ENCODE assay signal across 8 mouse cellular contexts in the genomic region with DNA sequence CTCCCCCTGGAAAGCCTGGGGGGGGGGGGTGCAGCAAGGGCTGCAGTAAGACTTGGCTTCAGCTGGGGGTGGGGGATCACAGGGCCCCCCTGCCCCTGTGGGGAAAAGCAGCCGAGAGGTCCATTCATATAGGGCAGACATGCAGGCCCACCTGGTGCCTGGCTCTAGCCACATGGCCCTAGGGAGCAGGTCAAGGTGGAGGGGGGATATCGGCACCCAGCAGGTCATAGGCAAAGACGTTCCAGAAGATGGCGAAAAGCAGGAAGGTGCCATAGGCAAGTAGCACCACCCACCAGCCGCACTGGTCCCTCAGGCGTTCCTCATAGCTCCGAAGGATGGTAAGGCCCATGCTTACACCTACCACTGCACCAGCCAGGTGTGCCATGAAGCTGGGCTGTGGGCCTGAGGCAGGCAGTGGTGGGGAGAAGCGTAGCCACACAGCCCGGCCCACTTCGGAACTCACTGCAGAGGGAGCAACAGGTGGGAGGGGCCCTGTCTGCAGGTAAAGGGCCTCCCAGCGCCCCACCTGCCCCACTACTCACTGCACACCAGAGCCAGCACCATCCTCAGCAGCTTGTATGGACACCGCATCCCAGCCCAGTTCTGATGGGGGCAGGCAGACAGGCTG. TPM values are rescaled to one million over a fixed set of nuclear protein-coding genes. Genes with fewer than 3 reads are reported as not detected.
A peak's percentile ranks its signal among the peaks of the same experiment; 100 is the strongest.
DNase-seq lines count a peak whose midpoint lies in the region; ATAC-seq and TF ChIP-seq lines count a peak whose summit lies in the region.
"Had no signal": no experiment of that assay in that cellular context is flagged by ENCODE, and none has a peak within 500 bp of the region (broad histone marks: within the 10 kb centered on the region; RNA-seq: fewer than 3 reads in every experiment).

No protein-coding gene starts in this region.

- H3K27ac ChIP-seq in lung, embryonic 15.5 days = 0 out of 2 replicates have a peak overlapping the region, but pooled peaks have one; percentile 98
- no peak overlapping the region for H3K27ac ChIP-seq in forebrain, postnatal 0 days (ENCODE audit: low read depth, low read length)
- H3K27ac ChIP-seq in limb, embryonic 15.5 days = peak overlapping the region; percentile 97
- peak overlapping the region; percentile 99 for H3K27ac ChIP-seq in stomach, embryonic 16.5 days (ENCODE audit: low read length)
- no peak overlapping the region for H3K27ac ChIP-seq in thymus, adult 2 months (ENCODE audit: control insufficient read depth, insufficient read depth, low read length)

- no peaks in the 10 kb centered on the region for H3K27me3 ChIP-seq in lung, embryonic 15.5 days
- H3K27me3 ChIP-seq in forebrain, postnatal 0 days (ENCODE audit: insufficient read depth, low read length) = no peaks in the 10 kb centered on the region
- H3K27me3 ChIP-seq in limb, embryonic 15.5 days = no peaks in the 10 kb centered on the region
- H3K27me3 ChIP-seq in stomach, embryonic 16.5 days (ENCODE audit: control insufficient read depth, insufficient read depth, low read length) = no peaks in the 10 kb centered on the region
- no peaks in the 10 kb centered on the region for H3K27me3 ChIP-seq in thymus, adult 2 months (ENCODE audit: control insufficient read depth, insufficient read depth, low read length)

- peak overlapping the region; percentile 88 for H3K4me2 ChIP-seq in lung, embryonic 15.5 days
- H3K4me2 ChIP-seq in forebrain, postnatal 0 days (ENCODE audit: low read depth) = peak overlapping the region; percentile 89
- H3K4me2 ChIP-seq in limb, embryonic 15.5 days = peak overlapping the region; percentile 86
- H3K4me2 ChIP-seq in stomach, embryonic 16.5 days (ENCODE audit: low read depth, low read length) = peak overlapping the region; percentile 81

- peak overlapping the region; percentile 73 for H3K9ac ChIP-seq in lung, embryonic 15.5 days
- H3K9ac ChIP-seq in forebrain, postnatal 0 days = no peak overlapping the region
- H3K9ac ChIP-seq in limb, embryonic 15.5 days = peak overlapping the region; percentile 81; the same call in 1 of the 2 replicates
- peak overlapping the region; percentile 90 for H3K9ac ChIP-seq in stomach, embryonic 16.5 days (ENCODE audit: low read length)

- TF ChIP-seq POLR2A in thymus, adult 2 months (IDR thresholded peaks at IDR 0.05; ENCODE audit: control insufficient read depth, extremely low read depth, insufficient read depth, low read length, poor library complexity) = no peak

- H3K36me3 ChIP-seq in lung, embryonic 15.5 days = peaks cover 31% of the 10 kb centered on the region
- peaks cover 29% of the 10 kb centered on the region for H3K36me3 ChIP-seq in forebrain, postnatal 0 days (ENCODE audit: insufficient read depth)
- peaks cover 45% of the 10 kb centered on the region for H3K36me3 ChIP-seq in limb, embryonic 15.5 days
- H3K36me3 ChIP-seq in stomach, embryonic 16.5 days (ENCODE audit: control insufficient read depth, insufficient read depth, low read length) = peaks cover 29% of the 10 kb centered on the region
- peaks cover 19% of the 10 kb centered on the region for H3K36me3 ChIP-seq in thymus, adult 2 months (ENCODE audit: control insufficient read depth, insufficient read depth, low read length)

- DNase-seq in lung, postnatal 14 days = no peak
- DNase-seq in forebrain, postnatal 0 days = no peak
- no peak for DNase-seq in thymus, adult 2 months
- DNase-seq in testis, postnatal 14 days (ENCODE audit: low spot score) = no peak

- H3K4me3 ChIP-seq in lung, embryonic 15.5 days = peak overlapping the region; percentile 82
- H3K4me3 ChIP-seq in forebrain, postnatal 0 days (ENCODE audit: low read depth, low read length) = peak overlapping the region; percentile 59
- peak overlapping the region; percentile 77 for H3K4me3 ChIP-seq in limb, embryonic 15.5 days
- peak overlapping the region; percentile 90 for H3K4me3 ChIP-seq in stomach, embryonic 16.5 days (replicated peaks; ENCODE audit: low read length)
- H3K4me3 ChIP-seq in thymus, adult 2 months (ENCODE audit: control insufficient read depth, insufficient read depth, low read length) = no peak overlapping the region

- peaks cover 63% of the 10 kb centered on the region for H3K4me1 ChIP-seq in lung, embryonic 15.5 days
- peaks cover 42% of the 10 kb centered on the region for H3K4me1 ChIP-seq in forebrain, postnatal 0 days (ENCODE audit: insufficient read depth)
- H3K4me1 ChIP-seq in limb, embryonic 15.5 days = peaks cover 66% of the 10 kb centered on the region
- H3K4me1 ChIP-seq in stomach, embryonic 16.5 days (ENCODE audit: control insufficient read depth, insufficient read depth, low read length) = peaks cover 58% of the 10 kb centered on the region
- peaks cover 44% of the 10 kb centered on the region for H3K4me1 ChIP-seq in thymus, adult 2 months (replicated peaks; ENCODE audit: control insufficient read depth, insufficient read depth, low read length)

- no peak for TF ChIP-seq CTCF in forebrain, postnatal 0 days (IDR thresholded peaks at IDR 0.05; ENCODE audit: low read depth)
- TF ChIP-seq CTCF in thymus, adult 2 months (IDR thresholded peaks at IDR 0.05; ENCODE audit: borderline replicate concordance, control insufficient read depth, extremely low read depth, insufficient read depth, low read length, poor library complexity) = no peak

- no peaks in the 10 kb centered on the region for H3K9me3 ChIP-seq in lung, embryonic 15.5 days
- H3K9me3 ChIP-seq in forebrain, postnatal 0 days (ENCODE audit: low read length) = no peaks in the 10 kb centered on the region
- H3K9me3 ChIP-seq in limb, embryonic 15.5 days = no peaks in the 10 kb centered on the region
- no peaks in the 10 kb centered on the region for H3K9me3 ChIP-seq in stomach, embryonic 16.5 days (replicated peaks; ENCODE audit: control insufficient read depth, low read length)

- no peak for ATAC-seq in lung, embryonic 15.5 days (ENCODE audit: borderline replicate concordance, extremely low read depth, low FRiP score, low TSS enrichment)
- ATAC-seq in forebrain, postnatal 0 days = no peak
- no peak for ATAC-seq in limb, embryonic 15.5 days (ENCODE audit: insufficient number of reproducible peaks, low FRiP score, low TSS enrichment, low read depth)
- ATAC-seq in stomach, embryonic 16.5 days (ENCODE audit: insufficient read depth, low FRiP score) = no peak

- 81% methylated on average over 12 of the region's 12 CpGs for WGBS in lung, embryonic 15.5 days
- whole genome bisulfite sequencing in forebrain, postnatal 0 days = 90% methylated on average over 12 of the region's 12 CpGs
- WGBS in limb, embryonic 15.5 days = 76% methylated on average over 12 of the region's 12 CpGs
- WGBS in stomach, embryonic 16.5 days = 75% methylated on average over 12 of the region's 12 CpGs
- 95% methylated on average over 12 of the region's 12 CpGs for WGBS in thymus, adult 2 months

RNA-seq across cellular contexts. Expression of gene Stub1, which starts 1.5 kb away (rescaled TPM):
- polyA plus RNA-seq in lung, embryonic 15.5 days (2015; fragmentation: Nextera tagmentation; extraction: Ambion mirVana) = 349 and 363 TPM in 2 replicates
- 237 and 238 TPM in 2 replicates for total RNA-seq in forebrain, postnatal 0 days (2014; rRNA removed)
- polyA plus RNA-seq in forebrain, postnatal 0 days (2015; fragmentation: Nextera tagmentation; extraction: Ambion mirVana) = 314 and 324 TPM in 2 replicates
- 346 and 387 TPM in 2 replicates for polyA plus RNA-seq in limb, embryonic 15.5 days (2015; fragmentation: Nextera tagmentation; extraction: Ambion mirVana)
- polyA plus RNA-seq in stomach, embryonic 16.5 days (2015; fragmentation: Nextera tagmentation; extraction: Ambion mirVana) = 312 and 314 TPM in 2 replicates
- 162 and 190 TPM in 2 replicates for polyA plus RNA-seq in thymus, adult 2 months (2012; rRNA removed)

RNA-seq across cellular contexts. Expression of gene Rhbdl1, which starts 2.4 kb away (rescaled TPM):
- polyA plus RNA-seq in lung, embryonic 15.5 days (2015; fragmentation: Nextera tagmentation; extraction: Ambion mirVana) = 0.82 and 1.2 TPM in 2 replicates
- 85.4 and 90.7 TPM in 2 replicates for total RNA-seq in forebrain, postnatal 0 days (2014; rRNA removed)
- polyA plus RNA-seq in forebrain, postnatal 0 days (2015; fragmentation: Nextera tagmentation; extraction: Ambion mirVana) = 77.6 and 83.3 TPM in 2 replicates
- 1.8 and 2.6 TPM in 2 replicates for polyA plus RNA-seq in limb, embryonic 15.5 days (2015; fragmentation: Nextera tagmentation; extraction: Ambion mirVana)
- 2.5 and 2.8 TPM in 2 replicates for polyA plus RNA-seq in stomach, embryonic 16.5 days (2015; fragmentation: Nextera tagmentation; extraction: Ambion mirVana)
- polyA plus RNA-seq in thymus, adult 2 months (2012; rRNA removed) = 20.6 and 29.2 TPM in 2 replicates
- total RNA-seq: hematopoietic stem cell, adult 5-6 weeks had no signal

RNA-seq across cellular contexts. Expression of gene Jmjd8, which starts 6.0 kb away (rescaled TPM):
- 50.7 and 51.5 TPM in 2 replicates for polyA plus RNA-seq in lung, embryonic 15.5 days (2015; fragmentation: Nextera tagmentation; extraction: Ambion mirVana)
- 44.3 and 52.2 TPM in 2 replicates for total RNA-seq in forebrain, postnatal 0 days (2014; rRNA removed)
- 46.7 and 49.5 TPM in 2 replicates for polyA plus RNA-seq in forebrain, postnatal 0 days (2015; fragmentation: Nextera tagmentation; extraction: Ambion mirVana)
- polyA plus RNA-seq in limb, embryonic 15.5 days (2015; fragmentation: Nextera tagmentation; extraction: Ambion mirVana) = 47.2 and 48.9 TPM in 2 replicates
- polyA plus RNA-seq in stomach, embryonic 16.5 days (2015; fragmentation: Nextera tagmentation; extraction: Ambion mirVana) = 56.7 and 58.1 TPM in 2 replicates
- polyA plus RNA-seq in thymus, adult 2 months (2012; rRNA removed) = 78.1 and 83.2 TPM in 2 replicates

RNA-seq across cellular contexts. Expression of gene Gm20683, which starts 6.9 kb away (rescaled TPM):
- 2.2 and 2.5 TPM in 2 replicates for polyA plus RNA-seq in lung, embryonic 15.5 days (2015; fragmentation: Nextera tagmentation; extraction: Ambion mirVana)
- 23.2 and 23.8 TPM in 2 replicates for total RNA-seq in forebrain, postnatal 0 days (2014; rRNA removed)
- 9.2 and 12.3 TPM in 2 replicates for polyA plus RNA-seq in forebrain, postnatal 0 days (2015; fragmentation: Nextera tagmentation; extraction: Ambion mirVana)
- polyA plus RNA-seq in limb, embryonic 15.5 days (2015; fragmentation: Nextera tagmentation; extraction: Ambion mirVana) = 1.8 and 2.6 TPM in 2 replicates
- 2.7 and 3.4 TPM in 2 replicates for polyA plus RNA-seq in stomach, embryonic 16.5 days (2015; fragmentation: Nextera tagmentation; extraction: Ambion mirVana)
- polyA plus RNA-seq in thymus, adult 2 months (2012; rRNA removed) = 125 and 126 TPM in 2 replicates

RNA-seq across cellular contexts. Expression of gene Rhot2, which starts 9.9 kb away (rescaled TPM):
- polyA plus RNA-seq in lung, embryonic 15.5 days (2015; fragmentation: Nextera tagmentation; extraction: Ambion mirVana) = 20.1 and 20.6 TPM in 2 replicates
- total RNA-seq in forebrain, postnatal 0 days (2014; rRNA removed) = 35.4 and 53.1 TPM in 2 replicates
- polyA plus RNA-seq in forebrain, postnatal 0 days (2015; fragmentation: Nextera tagmentation; extraction: Ambion mirVana) = 8.1 and 11.3 TPM in 2 replicates
- 21.9 and 25.4 TPM in 2 replicates for polyA plus RNA-seq in limb, embryonic 15.5 days (2015; fragmentation: Nextera tagmentation; extraction: Ambion mirVana)
- polyA plus RNA-seq in stomach, embryonic 16.5 days (2015; fragmentation: Nextera tagmentation; extraction: Ambion mirVana) = 22.4 and 23.5 TPM in 2 replicates
- 192 and 206 TPM in 2 replicates for polyA plus RNA-seq in thymus, adult 2 months (2012; rRNA removed)

Comparison
In these comparisons a context has a peak if more than half of its experiments do, and no peak if none do; other contexts are left out.
1. H3K27ac ChIP-seq: peak in lung, embryonic 15.5 days (single experiment), limb, embryonic 15.5 days (single experiment) and stomach, embryonic 16.5 days (single experiment); none in forebrain, postnatal 0 days (single experiment) and thymus, adult 2 months (single experiment).
2. Peak in every context shown above with its lines, with median percentiles within 50 percentile points of each other: H3K4me2 ChIP-seq.